Mouse (Mus musculus) spleen, adult 2 months (tissue): ENCODE measurements around the gene Ccdc185. TPM values are rescaled to one million over a fixed set of nuclear protein-coding genes. Genes with fewer than 3 reads are reported as not detected.

Experiments
- DNase-seq, 2 experiments: peaks; one replicate each; pipeline versions ENCODE4 v3.0.0 to v3.0.0-alpha.2; 2012 to 2021; ENCODE audit warnings: low spot score in 2 of 2, low read depth in 1 of 2
- H3K27ac ChIP-seq: fragments of 200-500 bp; 2 replicates; pipeline ENCODE4 v1.5.1; 2012; ENCODE audit warnings: low read length, inconsistent platforms; ENCODE audit not compliant: insufficient read depth
- H3K27me3 ChIP-seq: fragments of 200-500 bp; 2 replicates; pipeline ENCODE4 v1.6.1; 2012; ENCODE audit warnings: mild to moderate bottlenecking, moderate library complexity, low read length, inconsistent platforms; ENCODE audit not compliant: control insufficient read depth, insufficient read depth
- H3K36me3 ChIP-seq: fragments of 200-500 bp; 2 replicates; pipeline ENCODE4 v1.6.1; 2012; ENCODE audit warnings: mild to moderate bottlenecking, low read length, inconsistent platforms; ENCODE audit not compliant: control insufficient read depth, insufficient read depth
- H3K4me1 ChIP-seq: fragments of 200-500 bp; 2 replicates; pipeline ENCODE4 v1.6.1; 2011; ENCODE audit warnings: inconsistent platforms; ENCODE audit not compliant: control insufficient read depth, insufficient read depth, insufficient read length
- H3K4me3 ChIP-seq: fragments of 200-500 bp; 2 replicates; pipeline ENCODE4 v1.5.1; 2011; ENCODE audit warnings: mild to moderate bottlenecking, inconsistent platforms; ENCODE audit not compliant: insufficient read depth, insufficient read length; ENCODE audit errors: extremely low read depth
- CTCF ChIP-seq: fragments of 200-500 bp; IDR thresholded peaks from 2 replicates; pipeline ENCODE4 v1.5.1; 2011; ENCODE audit warnings: mild to moderate bottlenecking, inconsistent platforms; ENCODE audit not compliant: insufficient read depth, insufficient read length, insufficient replicate concordance; ENCODE audit errors: extremely low read depth
- POLR2A ChIP-seq: fragments of 200-500 bp; IDR thresholded peaks from 2 replicates; pipeline ENCODE4 v1.6.1; 2011; ENCODE audit warnings: low read depth, low read length, inconsistent platforms
- WGBS: fragments of 180-500 bp; shearing (Covaris S2); methylation state at CpG from one replicate; pipeline ENCODE4 v1.1.7; 2018; 5-methylcytosine and 5-hydroxymethylcytosine counted together
- polyA plus RNA-seq: library from polyadenylated mRNA; depleted of rRNA; stranded (reverse); fragments of >200 nt; gene quantifications from 2 replicates; pipeline ENCODE4 v1.2.3, GENCODE M21; 2012

Gene Ccdc185
- polyA plus RNA-seq, 1 experiment = not detected

DNA sequence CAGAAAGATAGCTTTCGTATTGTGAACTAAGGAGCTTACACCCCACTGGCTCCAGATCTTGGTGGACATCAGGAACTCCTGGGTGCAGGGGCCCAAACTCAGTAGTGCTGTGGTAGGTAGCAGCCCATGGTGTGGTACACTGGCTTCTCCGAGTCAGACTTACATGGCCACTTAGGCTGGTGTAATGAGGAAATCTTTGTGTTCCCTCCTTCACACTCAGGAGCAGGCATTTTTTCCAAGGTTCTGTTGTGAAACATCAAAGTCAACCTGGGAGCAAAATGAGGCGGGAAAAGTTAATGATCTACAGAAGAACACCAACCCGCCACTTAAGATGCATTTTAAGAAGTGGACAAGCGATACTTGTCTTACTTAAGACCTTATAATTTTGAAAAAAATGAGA, 36.5 kb upstream of the Ccdc185 start:
- Histone ChIP-seq H3K4me1 (no peaks in the 10 kb centered on the region), H3K27ac (no peak overlapping the region), H3K4me3 (no peak overlapping the region), H3K27me3 (no peaks in the 10 kb centered on the region), H3K36me3 (no peaks in the 10 kb centered on the region)
- 89% methylated on average over 5 of the region's 5 CpGs for WGBS
- no peak for DNase-seq
- no peak for TF ChIP-seq CTCF
- no peak for TF ChIP-seq POLR2A

DNA sequence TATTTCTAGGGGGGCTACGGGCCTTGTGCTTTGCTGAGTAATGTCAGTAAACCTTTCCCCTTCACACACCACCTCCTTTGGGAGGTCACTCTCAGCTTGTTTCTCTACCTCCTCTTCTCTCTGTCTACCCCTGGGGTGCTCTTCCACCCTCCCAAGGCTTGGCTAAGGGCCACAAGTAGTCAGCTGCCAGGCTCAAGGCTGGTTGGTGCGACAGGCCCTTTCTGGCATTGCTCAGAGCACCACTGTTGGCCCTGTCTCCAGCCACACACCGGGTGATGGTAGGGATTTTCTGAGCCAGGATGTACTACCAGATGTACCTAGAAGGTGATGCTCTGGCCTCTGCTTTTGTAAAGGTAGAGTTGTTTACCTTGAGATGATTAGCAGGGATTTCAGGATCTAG, 35.8 kb upstream of the Ccdc185 start:
- H3K27me3 ChIP-seq = no peaks in the 10 kb centered on the region
- TF ChIP-seq CTCF = no peak
- TF ChIP-seq POLR2A = no peak
- no peaks in the 10 kb centered on the region for H3K36me3 ChIP-seq
- no peak for DNase-seq
- no peak overlapping the region for H3K27ac ChIP-seq
- no peak overlapping the region for H3K4me3 ChIP-seq
- no peaks in the 10 kb centered on the region for H3K4me1 ChIP-seq
- 86% methylated on average over 3 of the region's 3 CpGs for WGBS

DNA sequence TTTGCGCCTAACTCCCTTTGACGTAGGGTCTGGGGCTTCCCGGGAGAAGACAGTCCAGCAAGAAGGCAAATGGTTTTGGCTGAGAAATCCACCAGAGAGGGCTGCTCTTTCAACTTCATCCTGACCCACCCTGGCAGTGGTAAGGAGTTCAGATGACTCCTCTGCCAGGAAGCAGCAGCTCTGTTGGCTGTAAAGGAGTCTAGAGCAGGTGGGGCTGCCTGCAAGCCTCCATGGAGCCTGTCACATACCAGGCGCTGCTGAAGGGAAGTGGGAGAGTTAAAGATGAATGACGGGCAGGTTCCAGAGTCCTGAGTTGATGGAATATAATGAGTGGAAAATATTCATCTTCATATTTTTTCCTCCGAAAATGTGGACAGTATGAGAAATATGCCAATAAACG, 34.8 kb upstream of the Ccdc185 start:
- no peaks in the 10 kb centered on the region for H3K36me3 ChIP-seq
- TF ChIP-seq CTCF = no peak
- TF ChIP-seq POLR2A = no peak
- H3K4me3 ChIP-seq = no peak overlapping the region
- no peaks in the 10 kb centered on the region for H3K27me3 ChIP-seq
- 91% methylated on average over 7 of the region's 7 CpGs for WGBS
- no peaks in the 10 kb centered on the region for H3K4me1 ChIP-seq
- no peak overlapping the region for H3K27ac ChIP-seq
- DNase-seq = no peak

DNA sequence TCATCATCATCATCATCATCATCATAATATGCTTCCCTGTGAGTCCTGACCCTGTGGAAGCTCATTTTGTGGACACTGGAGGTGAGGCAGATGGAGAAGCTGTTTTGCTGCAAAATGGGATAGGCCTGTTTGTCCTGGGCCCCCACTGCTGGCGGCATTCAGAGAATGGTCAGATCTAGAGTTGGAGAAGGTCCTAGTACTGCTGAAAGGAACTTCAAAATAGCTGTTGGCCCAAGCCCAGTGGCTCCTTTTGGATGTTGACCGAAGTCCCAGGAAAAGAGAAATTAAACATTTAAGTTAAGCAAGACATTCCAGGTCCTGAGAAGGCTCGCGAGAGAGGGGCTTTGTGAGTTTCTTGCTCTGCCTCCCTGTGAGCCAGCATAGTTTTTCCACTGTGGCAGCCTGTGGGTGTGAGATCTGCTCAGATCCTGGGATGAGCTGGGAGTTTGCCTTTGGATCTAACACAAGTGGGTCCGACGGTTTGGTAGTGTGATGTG, 30.1 kb upstream of the Ccdc185 start:
- no peaks in the 10 kb centered on the region for H3K4me1 ChIP-seq
- TF ChIP-seq CTCF (no peak), POLR2A (no peak)
- WGBS = 88% methylated on average over 6 of the region's 6 CpGs
- DNase-seq = no peak
- no peak overlapping the region for H3K27ac ChIP-seq
- no peaks in the 10 kb centered on the region for H3K36me3 ChIP-seq
- H3K27me3 ChIP-seq = no peaks in the 10 kb centered on the region
- H3K4me3 ChIP-seq = no peak overlapping the region

DNA sequence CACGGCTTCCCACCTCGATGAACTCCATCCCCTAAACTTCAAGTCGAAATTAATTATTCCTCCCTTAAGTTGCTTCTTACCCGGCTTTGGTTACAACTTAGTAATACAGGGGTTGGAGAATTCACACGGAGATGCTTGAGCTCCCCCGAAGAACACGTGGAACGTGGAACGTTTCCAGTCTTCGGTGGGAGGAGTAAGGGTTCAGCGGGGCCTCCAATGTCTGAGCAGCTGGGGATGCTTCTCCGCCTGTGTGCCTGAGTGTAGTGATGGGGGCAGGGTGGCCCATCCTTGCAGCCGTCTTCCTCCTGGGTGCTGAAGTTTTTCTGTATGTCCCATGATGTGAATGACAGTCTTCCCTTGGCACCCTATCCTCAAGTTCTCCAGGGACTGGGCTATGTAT, 29.2 kb upstream of the Ccdc185 start:
- no peaks in the 10 kb centered on the region for H3K27me3 ChIP-seq
- no peak for DNase-seq
- TF ChIP-seq CTCF (no peak), POLR2A (no peak)
- H3K4me3 ChIP-seq = no peak overlapping the region
- no peaks in the 10 kb centered on the region for H3K4me1 ChIP-seq
- H3K27ac ChIP-seq = no peak overlapping the region
- 84% methylated on average over 13 of the region's 13 CpGs for WGBS
- H3K36me3 ChIP-seq = no peaks in the 10 kb centered on the region

DNA sequence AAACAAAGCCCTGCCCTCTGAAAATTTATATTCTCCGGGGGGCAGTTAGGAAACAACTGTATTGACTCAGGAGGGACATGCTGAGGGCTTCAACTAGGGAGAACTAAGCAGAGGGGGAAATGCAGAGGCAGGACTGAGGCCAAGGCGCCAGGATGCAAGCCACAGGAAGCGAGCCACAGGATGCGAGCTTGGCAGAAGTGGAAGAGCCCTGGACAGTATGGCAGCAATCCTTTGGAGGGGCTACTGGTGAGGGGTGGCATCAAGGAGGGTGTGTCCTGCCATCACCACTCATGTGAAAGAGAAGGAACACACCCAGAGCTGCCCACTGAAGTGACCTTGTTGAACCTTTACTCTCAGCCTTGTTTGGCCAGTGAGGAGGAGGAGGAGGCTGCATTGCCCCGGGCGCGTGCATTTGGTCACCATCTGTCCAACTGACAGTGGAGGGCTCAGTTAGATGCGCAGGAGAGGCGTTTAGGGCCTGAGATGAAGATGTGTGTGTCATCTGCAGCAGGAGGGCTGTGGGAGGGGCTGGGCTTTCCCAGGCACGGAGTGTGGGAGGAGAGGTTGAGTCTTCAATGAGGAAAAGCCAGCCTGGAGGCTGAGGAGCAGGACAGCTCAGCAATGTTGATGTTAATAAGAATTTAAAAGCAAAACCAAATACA, 27.9 kb upstream of the Ccdc185 start:
- H3K27me3 ChIP-seq = no peaks in the 10 kb centered on the region
- no peak overlapping the region for H3K27ac ChIP-seq
- no peak overlapping the region for H3K4me3 ChIP-seq
- no peak for TF ChIP-seq POLR2A
- TF ChIP-seq CTCF = no peak
- no peaks in the 10 kb centered on the region for H3K36me3 ChIP-seq
- DNase-seq = no peak
- H3K4me1 ChIP-seq = no peaks in the 10 kb centered on the region
- WGBS = 64% methylated on average over 10 of the region's 10 CpGs

DNA sequence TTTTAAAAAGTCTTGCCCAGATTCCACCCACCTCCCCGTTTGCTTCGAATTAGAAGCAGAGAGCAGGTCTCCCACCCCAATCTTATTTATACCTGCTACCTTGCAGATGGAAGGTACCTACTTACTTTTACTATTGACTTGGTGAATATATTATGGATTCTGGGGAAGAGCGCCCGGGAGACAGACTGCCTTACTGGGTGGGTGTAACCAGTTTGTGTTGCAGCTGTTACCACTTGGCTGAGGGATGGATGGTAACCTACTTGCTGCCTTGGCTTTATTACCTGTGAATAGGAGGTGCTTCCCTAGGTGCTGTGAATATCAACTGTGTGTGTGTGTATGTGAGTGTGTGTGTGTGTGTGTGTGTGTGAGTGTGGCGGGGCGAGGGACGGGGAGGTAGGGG, 26.6 kb upstream of the Ccdc185 start:
- H3K27ac ChIP-seq = no peak overlapping the region
- H3K4me3 ChIP-seq = no peak overlapping the region
- no peaks in the 10 kb centered on the region for H3K36me3 ChIP-seq
- 93% methylated on average over 7 of the region's 7 CpGs for WGBS
- H3K4me1 ChIP-seq = no peaks in the 10 kb centered on the region
- no peak for TF ChIP-seq CTCF
- no peak for TF ChIP-seq POLR2A
- no peaks in the 10 kb centered on the region for H3K27me3 ChIP-seq
- DNase-seq = no peak
